In genomic region chr11:50587787-50588186, GRCm38 (mm10) we compare ENCODE assay signal across 9 mouse cellular contexts. TPM values are rescaled to one million over a fixed set of nuclear protein-coding genes. Genes with fewer than 3 reads are reported as not detected.
DNase-seq lines count a peak whose midpoint lies in the region; ATAC-seq and TF ChIP-seq lines count a peak whose summit lies in the region.
"Had no signal": no experiment of that assay in that cellular context is flagged by ENCODE, and none has a peak within 500 bp of the region (broad histone marks: within the 10 kb centered on the region; RNA-seq: fewer than 3 reads in every experiment).

No protein-coding gene starts in this region.

- peak; percentile 20 for DNase-seq in cerebellum, adult 11 months
- peak; percentile 24 for DNase-seq in ovary, postnatal 10 days (ENCODE audit: low spot score)
- no peak for DNase-seq in ovary, adult 18-20 months (ENCODE audit: low spot score)
- peak; percentile 82 to 86 for DNase-seq in cerebellum, postnatal 14 days
- peak; percentile 64 for DNase-seq in induced T-regulatory cell, adult 2 months (ENCODE audit: low read depth)
- DNase-seq in liver, embryonic 14.5 days (ENCODE audit: low read depth in 3 of 3, low spot score in 3 of 3) = no peak
- DNase-seq in spleen, adult 12 weeks (ENCODE audit: low spot score) = peak; percentile 11

- H3K4me1 ChIP-seq in liver, embryonic 14.5 days (replicated peaks; ENCODE audit: control insufficient read depth in 2 of 2, insufficient read depth in 2 of 2, low read length in 1 of 2) = no peaks in the 10 kb centered on the region
- H3K4me1 ChIP-seq: lung, embryonic 15.5 days had no signal

- no peak for ATAC-seq in cerebellum, adult (ENCODE audit: insufficient number of reproducible peaks, low FRiP score, low TSS enrichment)
- no peak for ATAC-seq in liver, embryonic 14.5 days (ENCODE audit: insufficient read depth)

- no peak overlapping the region for H3K27ac ChIP-seq in liver, embryonic 14.5 days
- H3K27ac ChIP-seq: lung, embryonic 15.5 days had no signal

- WGBS in liver, embryonic 14.5 days (ENCODE audit: insufficient replicate concordance) = 3% methylated on average over 3 of the region's 3 CpGs

- H3K27me3 ChIP-seq in liver, embryonic 14.5 days (ENCODE audit: control insufficient read depth, insufficient read depth, low read length) = no peaks in the 10 kb centered on the region
- H3K27me3 ChIP-seq: lung, embryonic 15.5 days had no signal

- TF ChIP-seq CTCF in liver, embryonic 14.5 days (IDR thresholded peaks at IDR 0.05; ENCODE audit: low read depth) = peak; percentile 72

- no peak overlapping the region for H3K9ac ChIP-seq in liver, embryonic 14.5 days (replicated peaks)
- H3K9ac ChIP-seq: lung, embryonic 15.5 days had no signal

- no peaks in the 10 kb centered on the region for H3K36me3 ChIP-seq in liver, embryonic 14.5 days (replicated peaks; ENCODE audit: control insufficient read depth, insufficient read depth, low read depth)
- H3K36me3 ChIP-seq: lung, embryonic 15.5 days had no signal

- TF ChIP-seq EP300 in liver, embryonic 14.5 days (IDR thresholded peaks at IDR 0.05; ENCODE audit: low read depth) = no peak

- H3K4me2 ChIP-seq in liver, embryonic 14.5 days (ENCODE audit: low read depth) = no peak overlapping the region
- H3K4me2 ChIP-seq: lung, embryonic 15.5 days had no signal

- no peak overlapping the region for H3K4me3 ChIP-seq in liver, embryonic 14.5 days (ENCODE audit: insufficient read depth in 1 of 2, low read depth in 2 of 2, low read length in 2 of 2)
- H3K4me3 ChIP-seq: lung, embryonic 15.5 days had no signal

- H3K9me3 ChIP-seq in liver, embryonic 14.5 days (ENCODE audit: control insufficient read depth, low read length) = no peaks in the 10 kb centered on the region
- H3K9me3 ChIP-seq: lung, embryonic 15.5 days had no signal

RNA-seq across cellular contexts. Expression of gene Adamts2, which starts 14.1 kb away (rescaled TPM):
- polyA plus RNA-seq in liver, embryonic 14.5 days (2012; rRNA removed) = 0.88 and 1.1 TPM in 2 replicates
- polyA plus RNA-seq in liver, embryonic 14.5 days (2014; fragmentation: Nextera tagmentation; extraction: Ambion mirVana) = 0.73 and 0.83 TPM in 2 replicates

Comparison
In these comparisons a context has a peak if more than half of its experiments do, and no peak if none do; other contexts are left out.
1. DNase-seq: peak in cerebellum, adult 11 months (single experiment), ovary, postnatal 10 days (single experiment), cerebellum, postnatal 14 days (2 of 2), induced T-regulatory cell, adult 2 months (single experiment) and spleen, adult 12 weeks (single experiment); none in ovary, adult 18-20 months (single experiment) and liver, embryonic 14.5 days (0 of 3).